Mouse (Mus musculus): ENCODE results near the gene Cldn22. TPM values are rescaled to one million over a fixed set of nuclear protein-coding genes. Genes with fewer than 3 reads are reported as not detected.

The Cldn22 gene
- total and polyA plus RNA-seq, 2 experiments, result not detected

GRCm38 (mm10) chr8:47784436-47784835 lies 39.8 kb upstream of the Cldn22 start:
- 86% methylated on average over 7 of the region's 7 CpGs for WGBS
- TF ChIP-seq CTCF (IDR thresholded peaks at IDR 0.05; ENCODE audit: low read depth, low read length) (no peak), POLR2A (IDR thresholded peaks at IDR 0.05; ENCODE audit: extremely low read depth, insufficient read depth, low read length) (no peak)
- Histone ChIP-seq H3K79me2 (ENCODE audit: control insufficient read depth, insufficient read depth, low read length) (no peaks in the 10 kb centered on the region), H3K4me1 (ENCODE audit: control insufficient read depth, insufficient read depth, low read length) (no peaks in the 10 kb centered on the region), H3K27ac (replicated peaks; ENCODE audit: insufficient read depth, low read depth, low read length) (no peak overlapping the region), H3K9ac (ENCODE audit: low read depth, low read length) (no peak overlapping the region), H3K27me3 (ENCODE audit: control insufficient read depth, insufficient read depth, low read length) (no peaks in the 10 kb centered on the region), H3K4me3 (ENCODE audit: insufficient read depth, low read depth, low read length) (no peak overlapping the region), H3K36me3 (ENCODE audit: control insufficient read depth, insufficient read depth, low read length) (no peaks in the 10 kb centered on the region)
- DNase-seq (ENCODE audit: extremely low read depth, low read depth, low spot score), result no peak

GRCm38 (mm10) chr8:47786323-47786722 lies 38.0 kb upstream of the Cldn22 start:
- Histone ChIP-seq H3K79me2 (ENCODE audit: control insufficient read depth, insufficient read depth, low read length) (no peaks in the 10 kb centered on the region), H3K4me3 (ENCODE audit: insufficient read depth, low read depth, low read length) (no peak overlapping the region), H3K9ac (ENCODE audit: low read depth, low read length) (no peak overlapping the region), H3K4me1 (ENCODE audit: control insufficient read depth, insufficient read depth, low read length) (no peaks in the 10 kb centered on the region), H3K27me3 (ENCODE audit: control insufficient read depth, insufficient read depth, low read length) (no peaks in the 10 kb centered on the region), H3K27ac (replicated peaks; ENCODE audit: insufficient read depth, low read depth, low read length) (no peak overlapping the region), H3K36me3 (ENCODE audit: control insufficient read depth, insufficient read depth, low read length) (no peaks in the 10 kb centered on the region)
- 97% methylated on average over 15 of the region's 15 CpGs for WGBS
- no peak for TF ChIP-seq POLR2A (IDR thresholded peaks at IDR 0.05; ENCODE audit: extremely low read depth, insufficient read depth, low read length)
- TF ChIP-seq CTCF (IDR thresholded peaks at IDR 0.05; ENCODE audit: low read depth, low read length), result no peak
- DNase-seq (ENCODE audit: extremely low read depth, low read depth, low spot score), result no peak

- no peaks in the 10 kb centered on the region for H3K36me3 ChIP-seq (ENCODE audit: control insufficient read depth, insufficient read depth, low read length)
- no peak overlapping the region for H3K4me3 ChIP-seq (ENCODE audit: insufficient read depth, low read depth, low read length)
- TF ChIP-seq CTCF (IDR thresholded peaks at IDR 0.05; ENCODE audit: low read depth, low read length) (no peak), POLR2A (IDR thresholded peaks at IDR 0.05; ENCODE audit: extremely low read depth, insufficient read depth, low read length) (no peak)
- no peak overlapping the region for H3K9ac ChIP-seq (ENCODE audit: low read depth, low read length)
- no peaks in the 10 kb centered on the region for H3K4me1 ChIP-seq (ENCODE audit: control insufficient read depth, insufficient read depth, low read length)
- H3K79me2 ChIP-seq (ENCODE audit: control insufficient read depth, insufficient read depth, low read length), result no peaks in the 10 kb centered on the region
- no peak overlapping the region for H3K27ac ChIP-seq (replicated peaks; ENCODE audit: insufficient read depth, low read depth, low read length)
- DNase-seq (ENCODE audit: extremely low read depth, low read depth, low spot score), result no peak
- 70% methylated on average over 10 of the region's 10 CpGs for WGBS
- no peaks in the 10 kb centered on the region for H3K27me3 ChIP-seq (ENCODE audit: control insufficient read depth, insufficient read depth, low read length)
Measured at GRCm38 (mm10) chr8:47787705-47788104, 36.6 kb upstream of the Cldn22 start.

- no peak overlapping the region for H3K27ac ChIP-seq (replicated peaks; ENCODE audit: insufficient read depth, low read depth, low read length)
- 80% methylated on average over 9 of the region's 9 CpGs for WGBS
- no peaks in the 10 kb centered on the region for H3K4me1 ChIP-seq (ENCODE audit: control insufficient read depth, insufficient read depth, low read length)
Measured at GRCm38 (mm10) chr8:47791986-47792385, 32.3 kb upstream of the Cldn22 start.

GRCm38 (mm10) chr8:47799438-47799837 lies 24.8 kb upstream of the Cldn22 start:
- Histone ChIP-seq H3K36me3 (ENCODE audit: control insufficient read depth, insufficient read depth, low read length) (no peaks in the 10 kb centered on the region), H3K79me2 (ENCODE audit: control insufficient read depth, insufficient read depth, low read length) (no peaks in the 10 kb centered on the region), H3K4me3 (ENCODE audit: insufficient read depth, low read depth, low read length) (no peak overlapping the region), H3K4me1 (ENCODE audit: control insufficient read depth, insufficient read depth, low read length) (no peaks in the 10 kb centered on the region), H3K27me3 (ENCODE audit: control insufficient read depth, insufficient read depth, low read length) (no peaks in the 10 kb centered on the region), H3K27ac (replicated peaks; ENCODE audit: insufficient read depth, low read depth, low read length) (no peak overlapping the region), H3K9ac (ENCODE audit: low read depth, low read length) (no peak overlapping the region)
- TF ChIP-seq CTCF (IDR thresholded peaks at IDR 0.05; ENCODE audit: low read depth, low read length) (no peak), POLR2A (IDR thresholded peaks at IDR 0.05; ENCODE audit: extremely low read depth, insufficient read depth, low read length) (no peak)
- no peak for DNase-seq (ENCODE audit: extremely low read depth, low read depth, low spot score)
- 84% methylated on average over 6 of the region's 6 CpGs for WGBS

More at GRCm38 (mm10) chr8:47791986-47792385, 32.3 kb upstream of the Cldn22 start:
- H3K36me3 ChIP-seq (ENCODE audit: control insufficient read depth, insufficient read depth, low read length), result no peaks in the 10 kb centered on the region
- no peak overlapping the region for H3K4me3 ChIP-seq (ENCODE audit: insufficient read depth, low read depth, low read length)
- DNase-seq (ENCODE audit: extremely low read depth, low read depth, low spot score), result no peak
- H3K9ac ChIP-seq (ENCODE audit: low read depth, low read length), result no peak overlapping the region
- no peak for TF ChIP-seq POLR2A (IDR thresholded peaks at IDR 0.05; ENCODE audit: extremely low read depth, insufficient read depth, low read length)
- no peak for TF ChIP-seq CTCF (IDR thresholded peaks at IDR 0.05; ENCODE audit: low read depth, low read length)
- no peaks in the 10 kb centered on the region for H3K79me2 ChIP-seq (ENCODE audit: control insufficient read depth, insufficient read depth, low read length)
- no peaks in the 10 kb centered on the region for H3K27me3 ChIP-seq (ENCODE audit: control insufficient read depth, insufficient read depth, low read length)

- Histone ChIP-seq H3K9ac (ENCODE audit: low read depth, low read length) (no peak overlapping the region), H3K79me2 (ENCODE audit: control insufficient read depth, insufficient read depth, low read length) (no peaks in the 10 kb centered on the region), H3K27ac (replicated peaks; ENCODE audit: insufficient read depth, low read depth, low read length) (no peak overlapping the region), H3K4me1 (ENCODE audit: control insufficient read depth, insufficient read depth, low read length) (no peaks in the 10 kb centered on the region), H3K36me3 (ENCODE audit: control insufficient read depth, insufficient read depth, low read length) (no peaks in the 10 kb centered on the region), H3K4me3 (ENCODE audit: insufficient read depth, low read depth, low read length) (no peak overlapping the region), H3K27me3 (ENCODE audit: control insufficient read depth, insufficient read depth, low read length) (no peaks in the 10 kb centered on the region)
- no peak for TF ChIP-seq CTCF (IDR thresholded peaks at IDR 0.05; ENCODE audit: low read depth, low read length)
- TF ChIP-seq POLR2A (IDR thresholded peaks at IDR 0.05; ENCODE audit: extremely low read depth, insufficient read depth, low read length), result no peak
- DNase-seq (ENCODE audit: extremely low read depth, low read depth, low spot score), result no peak
- 84% methylated on average over 2 of the region's 2 CpGs for WGBS
Measured at GRCm38 (mm10) chr8:47802349-47802748, 21.9 kb upstream of the Cldn22 start.

Data from liver, adult 2 months (tissue).